Mouse (Mus musculus): ENCODE measurements at regions not wholly inside any gene's neighbourhood (a gene's known extent, or its start where the extent isn't known, plus 50 kb on each side); places are given as distances from the start of the nearest gene placed in this dataset.

DNA sequence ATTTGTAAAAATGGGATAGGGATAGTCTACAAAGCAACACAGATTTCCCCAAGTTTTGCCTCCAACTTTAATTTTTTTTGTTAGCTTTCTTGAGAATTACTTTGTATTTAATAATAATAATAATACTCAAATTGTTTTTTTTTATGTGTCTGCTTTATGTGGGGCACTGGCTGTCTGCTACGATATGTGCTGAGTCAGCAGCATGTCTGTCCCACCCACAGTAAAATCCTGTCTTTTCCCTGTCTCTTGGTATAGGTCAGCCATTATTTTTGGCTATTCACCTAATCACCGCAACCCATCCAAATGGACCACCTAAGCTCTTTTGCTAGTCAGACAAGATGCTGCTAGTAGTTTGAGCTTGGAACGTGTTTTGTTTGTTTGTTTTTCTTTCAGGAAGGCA is 473.0 kb downstream of the Hs3st4 start:
- Histone ChIP-seq H3K4me3 (replicated peaks; ENCODE audit: low read length) (no peak overlapping the region), H3K9me3 (replicated peaks; ENCODE audit: control insufficient read depth, low read length) (no peaks in the 10 kb centered on the region), H3K4me1 (ENCODE audit: control insufficient read depth, insufficient read depth, low read length) (no peaks in the 10 kb centered on the region), H3K36me3 (ENCODE audit: control insufficient read depth, insufficient read depth, low read length) (no peaks in the 10 kb centered on the region), H3K27me3 (ENCODE audit: control insufficient read depth, insufficient read depth, low read length) (no peaks in the 10 kb centered on the region), H3K9ac (ENCODE audit: low read length) (no peak overlapping the region), H3K27ac (ENCODE audit: low read length) (no peak overlapping the region), H3K4me2 (ENCODE audit: low read depth, low read length) (no peak overlapping the region)
- WGBS = 75% methylated on average over 3 of the region's 3 CpGs
- ATAC-seq (ENCODE audit: insufficient read depth, low FRiP score) = no peak

DNA sequence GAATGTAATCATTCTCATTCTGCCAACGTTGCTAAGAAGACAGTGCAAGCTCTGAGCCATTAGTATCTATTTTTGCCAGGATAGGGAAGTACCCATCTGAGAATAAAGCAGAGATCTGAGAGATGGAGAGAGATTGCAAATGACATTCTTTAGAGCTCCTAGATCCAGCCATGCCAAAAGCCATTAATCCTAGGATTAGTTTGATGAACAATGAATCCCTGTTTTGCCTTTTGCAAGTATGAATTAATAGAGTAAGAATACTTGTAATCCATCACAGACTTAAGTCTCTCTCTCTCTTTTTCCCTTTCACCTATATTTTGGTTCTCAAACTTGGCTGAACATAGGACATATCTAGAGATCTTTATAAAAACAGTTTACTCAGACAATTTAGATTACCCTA is 504.7 kb downstream of the Hs3st4 start:
- Histone ChIP-seq H3K36me3 (ENCODE audit: control insufficient read depth, insufficient read depth, low read length) (no peaks in the 10 kb centered on the region), H3K9me3 (replicated peaks; ENCODE audit: control insufficient read depth, low read length) (no peaks in the 10 kb centered on the region), H3K4me2 (ENCODE audit: low read depth, low read length) (no peak overlapping the region), H3K27me3 (ENCODE audit: control insufficient read depth, insufficient read depth, low read length) (no peaks in the 10 kb centered on the region), H3K4me3 (replicated peaks; ENCODE audit: low read length) (no peak overlapping the region), H3K4me1 (ENCODE audit: control insufficient read depth, insufficient read depth, low read length) (no peaks in the 10 kb centered on the region), H3K27ac (ENCODE audit: low read length) (no peak overlapping the region), H3K9ac (ENCODE audit: low read length) (no peak overlapping the region)
- WGBS = 58% methylated on average over 1 of the region's 1 CpGs
- no peak for ATAC-seq (ENCODE audit: insufficient read depth, low FRiP score)

DNA sequence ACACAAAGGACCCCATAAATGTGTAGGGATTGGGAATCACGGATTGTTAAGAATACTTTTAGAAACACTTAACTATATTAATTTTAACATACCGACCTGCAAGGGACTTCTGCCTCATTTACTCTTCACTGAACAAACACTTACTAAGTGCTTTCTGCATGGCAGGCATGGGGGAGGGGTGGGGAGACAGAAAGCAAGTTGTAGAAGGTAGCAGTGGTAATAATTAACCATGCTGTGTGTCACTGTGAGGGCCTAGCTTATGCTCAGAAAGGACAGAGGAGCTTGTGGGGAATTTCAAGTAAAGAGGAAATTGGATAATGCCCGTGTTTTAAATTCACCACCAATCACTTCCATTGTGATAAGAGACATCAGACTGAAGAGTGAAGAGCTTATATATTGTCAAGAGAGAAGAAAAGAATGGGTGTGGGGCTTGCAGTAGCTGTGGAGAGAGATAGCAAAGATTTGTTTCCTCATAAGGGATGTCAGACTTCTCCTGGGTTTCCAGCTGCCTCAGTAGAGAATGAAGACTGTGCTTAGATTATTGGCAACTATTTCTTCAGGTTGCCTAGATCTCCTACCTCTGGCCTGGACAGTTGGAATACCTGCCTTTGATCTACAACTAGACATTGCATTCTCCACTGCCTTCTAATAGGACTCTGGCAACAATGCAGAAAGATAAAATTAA is 508.6 kb downstream of the Hs3st4 start:
- no peaks in the 10 kb centered on the region for H3K4me1 ChIP-seq (ENCODE audit: control insufficient read depth, insufficient read depth, low read length)
- no peaks in the 10 kb centered on the region for H3K27me3 ChIP-seq (ENCODE audit: control insufficient read depth, insufficient read depth, low read length)
- no peak overlapping the region for H3K4me3 ChIP-seq (replicated peaks; ENCODE audit: low read length)
- no peaks in the 10 kb centered on the region for H3K9me3 ChIP-seq (replicated peaks; ENCODE audit: control insufficient read depth, low read length)
- WGBS = 43% methylated on average over 3 of the region's 3 CpGs
- no peak overlapping the region for H3K27ac ChIP-seq (ENCODE audit: low read length)
- H3K9ac ChIP-seq (ENCODE audit: low read length) = no peak overlapping the region
- H3K36me3 ChIP-seq (ENCODE audit: control insufficient read depth, insufficient read depth, low read length) = no peaks in the 10 kb centered on the region
- peak; percentile 86; the same call in 1 of the 2 replicates for ATAC-seq (ENCODE audit: insufficient read depth, low FRiP score)
- H3K4me2 ChIP-seq (ENCODE audit: low read depth, low read length) = no peak overlapping the region

DNA sequence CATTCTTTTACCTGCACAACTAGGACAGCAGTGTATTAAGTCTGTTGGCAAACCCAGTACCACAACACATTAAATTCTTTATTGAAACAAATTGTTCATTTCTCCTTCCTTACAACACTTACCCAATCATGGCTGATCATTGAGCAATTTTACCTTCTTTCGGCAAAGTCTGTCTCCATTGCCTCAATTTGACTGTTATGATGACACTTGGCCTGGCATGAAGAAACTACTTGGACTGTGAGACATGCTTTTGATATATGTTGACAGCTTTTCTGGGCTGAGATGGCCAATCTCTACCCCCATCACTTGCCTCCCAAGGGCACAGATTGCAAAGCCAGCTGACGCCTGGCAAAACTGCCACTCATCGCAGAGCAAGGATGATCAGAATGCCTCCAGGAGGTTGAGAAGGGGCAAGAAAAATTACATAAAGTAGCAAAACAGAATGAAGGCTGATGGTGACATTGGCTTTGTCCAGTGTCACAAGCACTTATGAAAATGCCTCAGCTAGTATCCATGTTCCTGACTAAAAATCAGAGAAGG is 509.3 kb downstream of the Hs3st4 start:
- 94% methylated on average over 3 of the region's 3 CpGs for WGBS
- Histone ChIP-seq H3K4me1 (ENCODE audit: control insufficient read depth, insufficient read depth, low read length) (no peaks in the 10 kb centered on the region), H3K36me3 (ENCODE audit: control insufficient read depth, insufficient read depth, low read length) (no peaks in the 10 kb centered on the region)

DNA sequence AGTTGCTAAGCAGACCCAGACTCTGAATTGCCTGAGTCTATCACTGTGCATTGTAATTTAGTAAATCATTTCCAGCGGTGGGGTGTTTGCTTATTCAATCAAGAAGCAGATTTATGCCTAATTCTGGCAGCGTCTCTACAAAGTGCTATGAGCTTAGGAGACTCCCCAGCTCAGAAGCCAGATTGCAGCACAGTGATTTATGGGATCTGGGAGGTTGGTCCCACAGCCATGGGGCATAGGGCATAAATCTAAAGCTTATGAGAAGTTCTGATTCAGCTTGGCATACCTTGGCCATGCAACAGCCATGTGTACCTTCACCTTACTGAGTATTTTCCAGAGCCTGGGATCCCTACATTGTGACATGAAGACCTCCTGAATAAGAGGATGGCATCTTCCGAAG is 518.0 kb downstream of the Hs3st4 start:
- no peak for ATAC-seq (ENCODE audit: insufficient read depth, low FRiP score)
- H3K4me1 ChIP-seq (ENCODE audit: control insufficient read depth, insufficient read depth, low read length) = no peaks in the 10 kb centered on the region
- WGBS = 40% methylated on average over 3 of the region's 3 CpGs

More for the DNA sequence above, 509.3 kb downstream of the Hs3st4 start:
- H3K27ac ChIP-seq (ENCODE audit: low read length) = no peak overlapping the region
- no peak overlapping the region for H3K9ac ChIP-seq (ENCODE audit: low read length)
- H3K27me3 ChIP-seq (ENCODE audit: control insufficient read depth, insufficient read depth, low read length) = no peaks in the 10 kb centered on the region
- H3K4me3 ChIP-seq (replicated peaks; ENCODE audit: low read length) = no peak overlapping the region
- H3K4me2 ChIP-seq (ENCODE audit: low read depth, low read length) = no peak overlapping the region
- no peaks in the 10 kb centered on the region for H3K9me3 ChIP-seq (replicated peaks; ENCODE audit: control insufficient read depth, low read length)
- no peak for ATAC-seq (ENCODE audit: insufficient read depth, low FRiP score)

DNA sequence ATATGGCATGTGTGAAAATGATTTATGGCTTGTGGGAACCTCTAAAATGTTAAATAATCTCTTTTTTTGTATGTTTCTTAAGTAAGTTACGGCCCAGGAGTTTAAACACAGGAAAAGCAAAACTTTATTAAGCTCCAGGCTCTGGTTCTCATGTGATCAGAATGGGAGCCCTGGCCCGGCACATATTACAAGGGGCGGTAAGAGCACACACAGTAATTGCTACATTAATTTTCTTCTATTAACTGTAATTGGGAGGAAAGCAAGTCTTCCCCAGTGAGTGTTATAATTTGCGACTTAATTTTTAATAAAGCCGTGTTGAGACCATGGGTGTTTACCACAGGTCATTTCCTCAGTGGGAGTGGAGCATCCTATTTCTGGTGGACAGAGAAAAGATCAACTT is 520.1 kb downstream of the Hs3st4 start:
- Histone ChIP-seq H3K9ac (ENCODE audit: low read length) (no peak overlapping the region), H3K4me2 (ENCODE audit: low read depth, low read length) (no peak overlapping the region), H3K36me3 (ENCODE audit: control insufficient read depth, insufficient read depth, low read length) (no peaks in the 10 kb centered on the region), H3K27ac (ENCODE audit: low read length) (no peak overlapping the region), H3K9me3 (replicated peaks; ENCODE audit: control insufficient read depth, low read length) (no peaks in the 10 kb centered on the region), H3K4me1 (ENCODE audit: control insufficient read depth, insufficient read depth, low read length) (no peaks in the 10 kb centered on the region), H3K4me3 (replicated peaks; ENCODE audit: low read length) (no peak overlapping the region), H3K27me3 (ENCODE audit: control insufficient read depth, insufficient read depth, low read length) (no peaks in the 10 kb centered on the region)
- no peak for ATAC-seq (ENCODE audit: insufficient read depth, low FRiP score)
- WGBS = 86% methylated on average over 5 of the region's 5 CpGs

More for the DNA sequence above, 518.0 kb downstream of the Hs3st4 start:
- Histone ChIP-seq H3K9ac (ENCODE audit: low read length) (no peak overlapping the region), H3K27me3 (ENCODE audit: control insufficient read depth, insufficient read depth, low read length) (no peaks in the 10 kb centered on the region), H3K4me2 (ENCODE audit: low read depth, low read length) (no peak overlapping the region), H3K27ac (ENCODE audit: low read length) (no peak overlapping the region), H3K4me3 (replicated peaks; ENCODE audit: low read length) (no peak overlapping the region), H3K9me3 (replicated peaks; ENCODE audit: control insufficient read depth, low read length) (no peaks in the 10 kb centered on the region), H3K36me3 (ENCODE audit: control insufficient read depth, insufficient read depth, low read length) (no peaks in the 10 kb centered on the region)

DNA sequence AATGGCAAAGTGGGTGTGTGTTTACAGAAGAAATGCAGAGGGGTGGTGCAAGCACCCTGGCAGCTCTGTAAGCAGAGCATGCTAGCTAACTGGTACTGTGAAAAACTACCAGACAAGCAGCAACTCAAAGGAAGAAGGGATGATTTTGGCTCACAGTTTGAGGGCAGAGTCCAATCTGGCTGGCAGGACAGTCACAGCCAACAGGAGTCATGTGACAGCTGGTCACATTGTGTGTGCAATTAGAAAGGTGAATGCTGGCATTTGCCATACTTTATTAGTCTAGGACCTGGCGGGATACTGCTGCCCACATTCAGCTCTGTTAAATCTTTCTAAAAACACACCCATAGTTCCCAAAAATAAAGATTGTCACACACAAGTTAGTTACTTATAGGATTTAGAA is 566.4 kb downstream of the Hs3st4 start:
- WGBS = 79% methylated on average over 1 of the region's 1 CpGs

DNA sequence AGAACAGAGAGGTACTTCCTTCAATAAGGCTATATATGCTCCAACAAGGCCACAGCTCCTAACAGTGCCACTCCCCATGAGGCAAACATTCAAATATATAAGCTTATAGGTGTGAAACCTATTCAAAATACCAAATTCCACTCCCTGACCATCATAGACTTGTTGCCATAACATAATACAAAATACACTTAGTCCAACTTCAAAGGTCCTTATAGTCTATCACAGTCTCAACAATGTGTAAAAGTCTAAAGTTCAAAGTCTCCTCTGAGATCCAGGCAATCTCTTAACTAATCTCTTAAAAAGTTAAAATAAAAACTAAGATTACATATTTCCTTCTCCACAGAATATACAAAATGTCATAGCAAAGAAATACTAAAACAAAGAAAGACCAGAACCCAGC is 574.5 kb downstream of the Hs3st4 start:
- Histone ChIP-seq H3K27me3 (ENCODE audit: control insufficient read depth, insufficient read depth, low read length) (no peaks in the 10 kb centered on the region), H3K9me3 (replicated peaks; ENCODE audit: control insufficient read depth, low read length) (no peaks in the 10 kb centered on the region), H3K4me3 (replicated peaks; ENCODE audit: low read length) (no peak overlapping the region), H3K4me2 (ENCODE audit: low read depth, low read length) (no peak overlapping the region), H3K36me3 (ENCODE audit: control insufficient read depth, insufficient read depth, low read length) (no peaks in the 10 kb centered on the region), H3K9ac (ENCODE audit: low read length) (no peak overlapping the region), H3K27ac (ENCODE audit: low read length) (no peak overlapping the region), H3K4me1 (ENCODE audit: control insufficient read depth, insufficient read depth, low read length) (no peaks in the 10 kb centered on the region)
- peak; percentile 73; the same call in 1 of the 2 replicates for ATAC-seq (ENCODE audit: insufficient read depth, low FRiP score)

More for the DNA sequence above, 566.4 kb downstream of the Hs3st4 start:
- H3K4me3 ChIP-seq (replicated peaks; ENCODE audit: low read length) = no peak overlapping the region
- no peak for ATAC-seq (ENCODE audit: insufficient read depth, low FRiP score)
- H3K9ac ChIP-seq (ENCODE audit: low read length) = no peak overlapping the region
- no peak overlapping the region for H3K27ac ChIP-seq (ENCODE audit: low read length)
- no peaks in the 10 kb centered on the region for H3K4me1 ChIP-seq (ENCODE audit: control insufficient read depth, insufficient read depth, low read length)
- H3K9me3 ChIP-seq (replicated peaks; ENCODE audit: control insufficient read depth, low read length) = no peaks in the 10 kb centered on the region
- no peaks in the 10 kb centered on the region for H3K36me3 ChIP-seq (ENCODE audit: control insufficient read depth, insufficient read depth, low read length)
- H3K4me2 ChIP-seq (ENCODE audit: low read depth, low read length) = no peak overlapping the region
- H3K27me3 ChIP-seq (ENCODE audit: control insufficient read depth, insufficient read depth, low read length) = no peaks in the 10 kb centered on the region

DNA sequence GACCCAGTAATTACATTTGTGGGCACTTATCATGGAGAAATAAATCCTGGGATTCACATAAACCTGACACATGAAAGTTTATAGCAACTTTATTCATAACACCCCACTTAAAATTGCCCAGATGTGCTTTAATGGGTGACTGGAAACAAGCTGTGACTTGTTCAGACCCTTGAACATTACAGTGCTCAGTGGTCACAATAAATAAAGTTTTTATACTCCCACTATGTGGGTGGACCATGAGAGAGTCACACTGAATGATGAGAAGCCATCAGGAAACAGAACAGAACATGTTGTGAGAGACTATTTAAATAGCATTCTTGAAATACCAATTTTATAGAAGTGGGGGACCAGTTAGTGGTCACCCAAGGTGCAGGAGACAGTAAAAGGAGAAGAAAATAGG is 588.1 kb downstream of the Hs3st4 start:
- H3K36me3 ChIP-seq (ENCODE audit: control insufficient read depth, insufficient read depth, low read length) = no peaks in the 10 kb centered on the region
- ATAC-seq (ENCODE audit: insufficient read depth, low FRiP score) = no peak
- no peaks in the 10 kb centered on the region for H3K4me1 ChIP-seq (ENCODE audit: control insufficient read depth, insufficient read depth, low read length)
- H3K27ac ChIP-seq (ENCODE audit: low read length) = no peak overlapping the region
- H3K4me3 ChIP-seq (replicated peaks; ENCODE audit: low read length) = no peak overlapping the region
- H3K4me2 ChIP-seq (ENCODE audit: low read depth, low read length) = no peak overlapping the region
- no peaks in the 10 kb centered on the region for H3K27me3 ChIP-seq (ENCODE audit: control insufficient read depth, insufficient read depth, low read length)
- no peak overlapping the region for H3K9ac ChIP-seq (ENCODE audit: low read length)
- no peaks in the 10 kb centered on the region for H3K9me3 ChIP-seq (replicated peaks; ENCODE audit: control insufficient read depth, low read length)

Data from stomach, embryonic 16.5 days (tissue).